Mouse (Mus musculus) E14TG2a.4 (cell line): ENCODE results near the gene Tenm3.

Source experiments
- CTCF ChIP-seq: conservative IDR thresholded peaks from 2 replicates; pipeline ENCODE4 v1.5.1; 2014; ENCODE audit warnings: low read length
- NANOG ChIP-seq: IDR thresholded peaks from 2 replicates; pipeline ENCODE4 v1.6.1; 2014; ENCODE audit warnings: borderline replicate concordance, low read length, mixed read lengths
- POU5F1 ChIP-seq: IDR thresholded peaks from 2 replicates; pipeline ENCODE4 v1.6.1; 2014; ENCODE audit warnings: low read length, borderline replicate concordance

DNA sequence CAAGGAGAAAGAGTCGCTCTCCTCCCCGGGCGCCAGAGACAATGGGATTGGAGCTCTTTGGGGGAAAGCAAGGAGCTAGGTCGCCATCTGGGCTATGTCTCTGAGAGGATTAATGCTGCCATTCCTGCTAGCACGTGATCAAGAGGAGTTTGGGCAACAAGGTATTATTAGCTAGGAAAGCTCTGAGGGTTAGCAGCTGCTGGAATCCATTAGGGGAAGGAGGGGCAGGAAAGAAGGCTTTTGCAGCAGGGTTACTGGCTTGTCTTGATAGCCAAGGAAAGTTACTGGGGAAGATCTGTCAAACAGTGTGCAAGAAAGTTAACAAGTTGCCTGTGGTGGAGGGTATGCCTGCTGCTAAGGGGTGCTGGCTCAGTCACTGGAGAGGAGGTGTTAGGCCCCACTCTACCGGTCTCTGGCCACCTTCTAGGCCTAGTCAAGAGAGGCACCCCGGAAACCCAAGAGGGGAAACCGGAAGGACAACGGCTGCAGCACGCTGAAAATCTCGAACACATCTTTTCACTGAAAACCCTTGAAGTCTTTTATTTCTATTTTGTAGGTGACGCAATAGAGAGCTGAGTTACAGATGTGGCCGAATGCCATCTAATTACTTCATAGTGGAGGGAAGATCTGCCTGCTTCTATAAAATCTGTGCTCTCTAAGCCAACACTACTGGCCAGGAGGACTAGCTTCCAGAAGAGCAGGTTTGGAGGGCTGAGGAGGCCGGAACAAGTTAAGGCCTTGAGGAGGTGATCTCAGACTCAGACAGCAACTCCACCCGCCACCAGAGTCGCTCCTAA lies 534.4 kb downstream of the Tenm3 start:
- TF ChIP-seq CTCF (no peak), POU5F1 (no peak), NANOG (no peak)
